Comparison of ENCODE assay signal across 8 mouse cellular contexts in the genomic region with DNA sequence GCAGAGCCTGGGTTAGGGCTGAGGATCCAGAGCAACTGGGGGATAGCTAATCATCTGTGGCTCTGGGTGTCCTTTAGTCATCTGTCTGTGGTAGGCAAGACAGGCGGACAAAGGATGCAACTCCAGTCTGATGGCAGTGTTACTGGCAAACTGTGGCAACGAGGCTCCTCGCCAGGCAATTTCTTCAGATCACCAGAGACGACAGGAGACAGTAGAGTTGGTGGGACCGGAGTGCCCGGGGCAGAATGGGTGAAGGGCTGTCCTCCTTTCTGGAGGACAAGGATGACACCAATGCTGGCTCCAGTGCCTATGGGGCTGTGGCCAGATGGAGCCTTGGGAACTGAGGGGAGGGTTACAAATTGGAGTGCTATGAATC. TPM values are rescaled to one million over a fixed set of nuclear protein-coding genes. Genes with fewer than 3 reads are reported as not detected.
DNase-seq lines count a peak whose midpoint lies in the region; ATAC-seq and TF ChIP-seq lines count a peak whose summit lies in the region.
"Not testable (repeated sequence)": the region's sequence is repeated elsewhere in the genome, so short reads cannot be mapped to it uniquely, and the experiment has no call there.

No protein-coding gene starts in this region.

- H3K36me3 ChIP-seq in hindbrain, embryonic 10.5 days, result peaks cover 14% of the 10 kb centered on the region
- H3K36me3 ChIP-seq in kidney, embryonic 16.5 days (ENCODE audit: insufficient read depth, low read length), result peaks cover 11% of the 10 kb centered on the region
- H3K36me3 ChIP-seq in liver, embryonic 14.5 days (replicated peaks; ENCODE audit: control insufficient read depth, insufficient read depth, low read depth); midbrain, postnatal 0 days (ENCODE audit: insufficient read depth, low read length); stomach, embryonic 16.5 days (ENCODE audit: control insufficient read depth, insufficient read depth, low read length): not testable (repeated sequence)

- TF ChIP-seq EP300 in liver, embryonic 14.5 days (IDR thresholded peaks at IDR 0.05; ENCODE audit: low read depth), result not testable (repeated sequence)

- TF ChIP-seq CTCF in gastrocnemius, adult 2 months (IDR thresholded peaks at IDR 0.05); liver, embryonic 14.5 days (IDR thresholded peaks at IDR 0.05; ENCODE audit: low read depth); midbrain, postnatal 0 days (IDR thresholded peaks at IDR 0.05): not testable (repeated sequence)

- 0 out of 2 replicates have a peak overlapping the region, but pooled peaks have one; percentile 31 for H3K9ac ChIP-seq in kidney, embryonic 16.5 days (replicated peaks; ENCODE audit: low read length)
- not testable (repeated sequence) for H3K9ac ChIP-seq in liver, embryonic 14.5 days (replicated peaks); midbrain, postnatal 0 days (replicated peaks; ENCODE audit: low read length, poor library complexity, severe bottlenecking)
- peak overlapping the region; percentile 43; the same call in 1 of the 2 replicates for H3K9ac ChIP-seq in stomach, embryonic 16.5 days (ENCODE audit: low read length)

- peak overlapping the region; percentile 81 for H3K4me3 ChIP-seq in gastrocnemius, adult 2 months
- H3K4me3 ChIP-seq in hindbrain, embryonic 10.5 days, result peak overlapping the region; percentile 86
- not testable (repeated sequence) for H3K4me3 ChIP-seq in kidney, embryonic 16.5 days (ENCODE audit: low read length); midbrain, postnatal 0 days (ENCODE audit: low read depth, low read length); stomach, embryonic 16.5 days (replicated peaks; ENCODE audit: low read length)
- peak overlapping the region; percentile 20 to 86; a peak in 2 of 4 replicates for H3K4me3 ChIP-seq in liver, embryonic 14.5 days (ENCODE audit: insufficient read depth in 1 of 2, low read depth in 2 of 2, low read length in 2 of 2)

- intact Hi-C loops in gastrocnemius, adult 2 months (cut with DNase I), result loop anchor here (10.0 kb wide), 1 partner anchor 175 kb away; a partner anchor contains a TSS

- peak; percentile 41 for DNase-seq in MN1 (ENCODE audit: low spot score)
- DNase-seq in cerebellum, postnatal 25 days, result peak; percentile 46 to 55
- DNase-seq in gastrocnemius, adult 2 months, result peak; percentile 52
- not testable (repeated sequence) for DNase-seq in hindbrain, embryonic 10.5 days (ENCODE audit: low spot score); liver, embryonic 14.5 days (ENCODE audit: low read depth in 3 of 3, low spot score in 3 of 3); midbrain, postnatal 0 days (ENCODE audit: low spot score)

- not testable (repeated sequence) for H3K9me3 ChIP-seq in hindbrain, embryonic 10.5 days; kidney, embryonic 16.5 days (ENCODE audit: low read length); liver, embryonic 14.5 days (ENCODE audit: control insufficient read depth, low read length); midbrain, postnatal 0 days (ENCODE audit: low read length); stomach, embryonic 16.5 days (replicated peaks; ENCODE audit: control insufficient read depth, low read length)

- 71% methylated on average over 6 of the region's 6 CpGs for WGBS in hindbrain, embryonic 10.5 days
- WGBS in kidney, embryonic 16.5 days, result 59% methylated on average over 6 of the region's 6 CpGs
- 60% methylated on average over 6 of the region's 6 CpGs for whole genome bisulfite sequencing in liver, embryonic 14.5 days (ENCODE audit: insufficient replicate concordance)
- 74% methylated on average over 6 of the region's 6 CpGs for WGBS in midbrain, postnatal 0 days
- WGBS in stomach, embryonic 16.5 days, result 64% methylated on average over 6 of the region's 6 CpGs

- H3K27me3 ChIP-seq in hindbrain, embryonic 10.5 days (ENCODE audit: insufficient read depth, poor library complexity, severe bottlenecking); kidney, embryonic 16.5 days (ENCODE audit: insufficient read depth, low read length); liver, embryonic 14.5 days (ENCODE audit: control insufficient read depth, insufficient read depth, low read length); midbrain, postnatal 0 days (ENCODE audit: insufficient read depth, low read length); stomach, embryonic 16.5 days (ENCODE audit: control insufficient read depth, insufficient read depth, low read length): not testable (repeated sequence)

- H3K27ac ChIP-seq in gastrocnemius, adult 2 months, result peak overlapping the region; percentile 97
- not testable (repeated sequence) for H3K27ac ChIP-seq in hindbrain, embryonic 10.5 days; kidney, embryonic 16.5 days (ENCODE audit: low read length)
- peak overlapping the region; percentile 68 for H3K27ac ChIP-seq in liver, embryonic 14.5 days
- peak overlapping the region; percentile 32; the same call in 1 of the 2 replicates for H3K27ac ChIP-seq in midbrain, postnatal 0 days (ENCODE audit: low read depth, low read length)
- H3K27ac ChIP-seq in stomach, embryonic 16.5 days (ENCODE audit: low read length), result peak overlapping the region; percentile 46; the same call in 1 of the 2 replicates

- not testable (repeated sequence) for H3K4me2 ChIP-seq in kidney, embryonic 16.5 days (replicated peaks; ENCODE audit: low read depth, low read length); midbrain, postnatal 0 days (ENCODE audit: low read depth, low read length, poor library complexity, severe bottlenecking)
- peak overlapping the region; percentile 96 for H3K4me2 ChIP-seq in liver, embryonic 14.5 days (ENCODE audit: low read depth)
- peak overlapping the region; percentile 82; the same call in 1 of the 2 replicates for H3K4me2 ChIP-seq in stomach, embryonic 16.5 days (ENCODE audit: low read depth, low read length)

- not testable (repeated sequence) for ATAC-seq in kidney, embryonic 16.5 days (ENCODE audit: low FRiP score, low TSS enrichment); liver, embryonic 14.5 days (ENCODE audit: insufficient read depth); midbrain, postnatal 0 days (ENCODE audit: low FRiP score); stomach, embryonic 16.5 days (ENCODE audit: insufficient read depth, low FRiP score)

- peaks cover 19% of the 10 kb centered on the region for H3K4me1 ChIP-seq in hindbrain, embryonic 10.5 days (replicated peaks)
- H3K4me1 ChIP-seq in kidney, embryonic 16.5 days (ENCODE audit: insufficient read depth, low read length); midbrain, postnatal 0 days (ENCODE audit: insufficient read depth, low read length); stomach, embryonic 16.5 days (ENCODE audit: control insufficient read depth, insufficient read depth, low read length): not testable (repeated sequence)
- peaks cover 0 to 11% of the 10 kb centered on the region in 2 experiments; a peak in 3 of 4 replicates for H3K4me1 ChIP-seq in liver, embryonic 14.5 days (replicated peaks; ENCODE audit: control insufficient read depth in 2 of 2, insufficient read depth in 2 of 2, low read length in 1 of 2)

RNA-seq across cellular contexts. Expression of a gene that starts 0.6 kb away (rescaled TPM):
- total RNA-seq in gastrocnemius, adult 2 months (2021), result 1,000 to 10,000 TPM in 1 of 2 experiments, 100 to 1,000 TPM in 1; 932 to 1,025 TPM
- 2,868 and 3,332 TPM in 2 replicates for polyA plus RNA-seq in hindbrain, embryonic 10.5 days (2016; fragmentation: Nextera tagmentation; extraction: Ambion mirVana)
- 3,659 and 3,733 TPM in 2 replicates for polyA plus RNA-seq in kidney, embryonic 16.5 days (2015; fragmentation: Nextera tagmentation; extraction: Ambion mirVana)
- polyA plus RNA-seq in liver, embryonic 14.5 days (2012; rRNA removed), result 1,053 and 2,546 TPM in 2 replicates
- 3,181 and 3,454 TPM in 2 replicates for polyA plus RNA-seq in liver, embryonic 14.5 days (2014; fragmentation: Nextera tagmentation; extraction: Ambion mirVana)
- total RNA-seq in midbrain, postnatal 0 days (2014; rRNA removed), result 772 and 807 TPM in 2 replicates
- polyA plus RNA-seq in midbrain, postnatal 0 days (2015; fragmentation: Nextera tagmentation; extraction: Ambion mirVana), result 2,464 and 2,473 TPM in 2 replicates
- 3,732 and 3,890 TPM in 2 replicates for polyA plus RNA-seq in stomach, embryonic 16.5 days (2015; fragmentation: Nextera tagmentation; extraction: Ambion mirVana)

RNA-seq across cellular contexts. Expression of a gene that starts 2.1 kb away (rescaled TPM):
- 1 to 10 TPM; 4.2 to 6.5 TPM for total RNA-seq in gastrocnemius, adult 2 months (2021)
- polyA plus RNA-seq in hindbrain, embryonic 10.5 days (2016; fragmentation: Nextera tagmentation; extraction: Ambion mirVana), result 16.9 and 19.9 TPM in 2 replicates
- 16.2 and 16.6 TPM in 2 replicates for polyA plus RNA-seq in kidney, embryonic 16.5 days (2015; fragmentation: Nextera tagmentation; extraction: Ambion mirVana)
- 3.3 and 4.0 TPM in 2 replicates for polyA plus RNA-seq in liver, embryonic 14.5 days (2012; rRNA removed)
- 4.3 and 5.3 TPM in 2 replicates for polyA plus RNA-seq in liver, embryonic 14.5 days (2014; fragmentation: Nextera tagmentation; extraction: Ambion mirVana)
- 20.6 and 30.3 TPM in 2 replicates for total RNA-seq in midbrain, postnatal 0 days (2014; rRNA removed)
- 12.0 and 12.5 TPM in 2 replicates for polyA plus RNA-seq in midbrain, postnatal 0 days (2015; fragmentation: Nextera tagmentation; extraction: Ambion mirVana)
- 10.7 and 10.8 TPM in 2 replicates for polyA plus RNA-seq in stomach, embryonic 16.5 days (2015; fragmentation: Nextera tagmentation; extraction: Ambion mirVana)

RNA-seq across cellular contexts. Expression of a gene that starts 16.1 kb away (rescaled TPM):
- total RNA-seq in gastrocnemius, adult 2 months (2021), result 10 to 100 TPM; 37.8 to 39.3 TPM
- polyA plus RNA-seq in hindbrain, embryonic 10.5 days (2016; fragmentation: Nextera tagmentation; extraction: Ambion mirVana), result 205 and 257 TPM in 2 replicates
- polyA plus RNA-seq in kidney, embryonic 16.5 days (2015; fragmentation: Nextera tagmentation; extraction: Ambion mirVana), result 200 and 203 TPM in 2 replicates
- polyA plus RNA-seq in liver, embryonic 14.5 days (2012; rRNA removed), result 57.6 and 113 TPM in 2 replicates
- polyA plus RNA-seq in liver, embryonic 14.5 days (2014; fragmentation: Nextera tagmentation; extraction: Ambion mirVana), result 163 and 172 TPM in 2 replicates
- 78.0 and 82.4 TPM in 2 replicates for total RNA-seq in midbrain, postnatal 0 days (2014; rRNA removed)
- polyA plus RNA-seq in midbrain, postnatal 0 days (2015; fragmentation: Nextera tagmentation; extraction: Ambion mirVana), result 107 and 110 TPM in 2 replicates
- polyA plus RNA-seq in stomach, embryonic 16.5 days (2015; fragmentation: Nextera tagmentation; extraction: Ambion mirVana), result 198 and 206 TPM in 2 replicates

RNA-seq across cellular contexts. Expression of a gene that starts 24.0 kb away (rescaled TPM):
- 10 to 100 TPM; 13.7 to 14.3 TPM for total RNA-seq in gastrocnemius, adult 2 months (2021)
- 20.2 and 22.0 TPM in 2 replicates for polyA plus RNA-seq in hindbrain, embryonic 10.5 days (2016; fragmentation: Nextera tagmentation; extraction: Ambion mirVana)
- 23.2 and 24.2 TPM in 2 replicates for polyA plus RNA-seq in kidney, embryonic 16.5 days (2015; fragmentation: Nextera tagmentation; extraction: Ambion mirVana)
- 9.4 and 10.3 TPM in 2 replicates for polyA plus RNA-seq in liver, embryonic 14.5 days (2012; rRNA removed)
- polyA plus RNA-seq in liver, embryonic 14.5 days (2014; fragmentation: Nextera tagmentation; extraction: Ambion mirVana), result 7.0 and 7.8 TPM in 2 replicates
- total RNA-seq in midbrain, postnatal 0 days (2014; rRNA removed), result 16.2 and 16.6 TPM in 2 replicates
- 7.3 and 7.4 TPM in 2 replicates for polyA plus RNA-seq in midbrain, postnatal 0 days (2015; fragmentation: Nextera tagmentation; extraction: Ambion mirVana)
- 32.9 TPM in 2 replicates for polyA plus RNA-seq in stomach, embryonic 16.5 days (2015; fragmentation: Nextera tagmentation; extraction: Ambion mirVana)

RNA-seq across cellular contexts. Expression of a gene that starts 39.8 kb away (rescaled TPM):
- 1 to 10 TPM; 1.6 to 2.6 TPM for total RNA-seq in gastrocnemius, adult 2 months (2021)
- polyA plus RNA-seq in hindbrain, embryonic 10.5 days (2016; fragmentation: Nextera tagmentation; extraction: Ambion mirVana), result 5.0 and 13.5 TPM in 2 replicates
- 11.5 and 12.8 TPM in 2 replicates for polyA plus RNA-seq in kidney, embryonic 16.5 days (2015; fragmentation: Nextera tagmentation; extraction: Ambion mirVana)
- 1.3 and 1.4 TPM in 2 replicates for polyA plus RNA-seq in liver, embryonic 14.5 days (2012; rRNA removed)
- 1.1 and 1.5 TPM in 2 replicates for polyA plus RNA-seq in liver, embryonic 14.5 days (2014; fragmentation: Nextera tagmentation; extraction: Ambion mirVana)
- 1.1 and 1.2 TPM in 2 replicates for total RNA-seq in midbrain, postnatal 0 days (2014; rRNA removed)
- polyA plus RNA-seq in midbrain, postnatal 0 days (2015; fragmentation: Nextera tagmentation; extraction: Ambion mirVana), result 0.21 and 0.33 TPM in 2 replicates
- 32.0 and 38.0 TPM in 2 replicates for polyA plus RNA-seq in stomach, embryonic 16.5 days (2015; fragmentation: Nextera tagmentation; extraction: Ambion mirVana)
